In the genomic region with DNA sequence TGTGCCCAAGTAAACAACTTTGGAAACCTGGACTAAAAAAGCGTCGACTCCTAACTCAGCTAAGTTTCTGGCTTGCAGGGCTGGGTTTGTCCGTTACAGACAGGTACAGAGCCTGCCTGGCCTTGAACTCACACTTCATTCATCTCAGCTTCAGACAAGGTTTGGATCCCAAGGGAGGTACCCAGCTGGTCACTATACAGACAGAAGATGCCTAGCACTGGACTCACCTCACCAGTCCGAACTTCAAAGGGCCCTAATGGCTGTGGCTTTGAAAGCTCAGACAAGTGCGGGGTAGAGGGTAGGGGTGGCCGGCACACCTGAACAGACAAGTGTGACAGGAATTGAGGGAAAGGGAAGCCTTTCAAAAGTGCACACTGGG, we compare ENCODE assay signal across 8 mouse cellular contexts. TPM values are rescaled to one million over a fixed set of nuclear protein-coding genes. Genes with fewer than 3 reads are reported as not detected.
DNase-seq lines count a peak whose midpoint lies in the region; ATAC-seq lines count a peak whose summit lies in the region.

No protein-coding gene starts in this region.

- intact Hi-C loops in heart, postnatal 25 days (cut with DNase I), result no loop called here

- peaks cover 34% of the 10 kb centered on the region for H3K36me3 ChIP-seq in forebrain, embryonic 14.5 days (ENCODE audit: control insufficient read depth, insufficient read depth, low read length)
- H3K36me3 ChIP-seq in liver, embryonic 13.5 days, result peaks cover 30% of the 10 kb centered on the region

- no peaks in the 10 kb centered on the region for H3K27me3 ChIP-seq in forebrain, embryonic 14.5 days (replicated peaks; ENCODE audit: control insufficient read depth, insufficient read depth, low read length)
- H3K27me3 ChIP-seq in liver, embryonic 13.5 days, result peaks cover 31% of the 10 kb centered on the region

- 26% methylated on average over 6 of the region's 6 CpGs for WGBS in forebrain, embryonic 14.5 days
- WGBS in liver, embryonic 13.5 days (ENCODE audit: insufficient replicate concordance), result 45% methylated on average over 6 of the region's 6 CpGs

- H3K4me2 ChIP-seq in forebrain, embryonic 14.5 days (ENCODE audit: low read length), result peak overlapping the region; percentile 63
- peak overlapping the region; percentile 98 for H3K4me2 ChIP-seq in liver, embryonic 13.5 days

- DNase-seq in heart, adult 11 months, result peak; percentile 93
- no peak for DNase-seq in heart, postnatal 25 days (ENCODE audit: low spot score)
- peak; percentile 40 for DNase-seq in CD4-positive helper T cell, adult 2 months (ENCODE audit: low read depth, low spot score)
- no peak for DNase-seq in forebrain, embryonic 14.5 days (ENCODE audit: low spot score)
- no peak for DNase-seq in liver, embryonic 13.5 days
- DNase-seq in urinary bladder, postnatal 10 days (ENCODE audit: low spot score), result no peak
- DNase-seq in embryo, embryonic 9.5 days (ENCODE audit: extremely low spot score), result no peak
- no peak for DNase-seq in gastrocnemius, adult 18-20 months (ENCODE audit: low spot score)

- peak; percentile 14; the same call in 1 of the 2 replicates for ATAC-seq in forebrain, embryonic 14.5 days
- peak; percentile 4 for ATAC-seq in liver, embryonic 13.5 days (ENCODE audit: low read depth)

- no peak overlapping the region for H3K27ac ChIP-seq in forebrain, embryonic 14.5 days (ENCODE audit: low read depth, low read length)
- no peak overlapping the region; the same call in 1 of the 2 replicates for H3K27ac ChIP-seq in liver, embryonic 13.5 days

- no peaks in the 10 kb centered on the region for H3K9me3 ChIP-seq in forebrain, embryonic 14.5 days (replicated peaks; ENCODE audit: control insufficient read depth, low read length)
- no peaks in the 10 kb centered on the region for H3K9me3 ChIP-seq in liver, embryonic 13.5 days (replicated peaks)

- H3K9ac ChIP-seq in forebrain, embryonic 14.5 days (ENCODE audit: low read length), result peak overlapping the region; percentile 96; the same call in 1 of the 2 replicates
- H3K9ac ChIP-seq in liver, embryonic 13.5 days, result peak overlapping the region; percentile 85

- peaks cover 1% of the 10 kb centered on the region; the same call in 1 of the 2 replicates for H3K4me1 ChIP-seq in forebrain, embryonic 14.5 days (ENCODE audit: control insufficient read depth, insufficient read depth, low read length)
- peaks cover 44% of the 10 kb centered on the region for H3K4me1 ChIP-seq in liver, embryonic 13.5 days (replicated peaks)

- peak overlapping the region; percentile 77 for H3K4me3 ChIP-seq in forebrain, embryonic 14.5 days (ENCODE audit: low read depth, low read length)
- H3K4me3 ChIP-seq in liver, embryonic 13.5 days (replicated peaks), result peak overlapping the region; percentile 76

RNA-seq across cellular contexts. Expression of gene Thap3, which starts 0.3 kb away (rescaled TPM):
- 10 to 100 TPM; 11.5 TPM for total RNA-seq in heart, postnatal 25 days (2021)
- 29.7 and 30.0 TPM in 2 replicates for polyA plus RNA-seq in forebrain, embryonic 14.5 days (2014; fragmentation: Nextera tagmentation; extraction: Ambion mirVana)
- 7.8 and 8.1 TPM in 2 replicates for polyA plus RNA-seq in liver, embryonic 13.5 days (2015; fragmentation: Nextera tagmentation; extraction: Ambion mirVana)
- 10 to 100 TPM; 30.0 to 33.3 TPM for total RNA-seq in gastrocnemius, adult 18-20 months (2021)

RNA-seq across cellular contexts. Expression of gene Phf13, which starts 7.0 kb away (rescaled TPM):
- total RNA-seq in heart, postnatal 25 days (2021), result 1 to 10 TPM; 5.8 to 6.2 TPM
- polyA plus RNA-seq in forebrain, embryonic 14.5 days (2014; fragmentation: Nextera tagmentation; extraction: Ambion mirVana), result 11.8 and 14.6 TPM in 2 replicates
- 5.4 and 6.2 TPM in 2 replicates for polyA plus RNA-seq in liver, embryonic 13.5 days (2015; fragmentation: Nextera tagmentation; extraction: Ambion mirVana)
- total RNA-seq in gastrocnemius, adult 18-20 months (2021), result 1 to 10 TPM; 4.6 to 4.7 TPM

RNA-seq across cellular contexts. Expression of gene Klhl21, which starts 19.5 kb away (rescaled TPM):
- total RNA-seq in heart, postnatal 25 days (2021), result 10 to 100 TPM; 69.8 to 76.2 TPM
- 0.69 and 1.8 TPM in 2 replicates for polyA plus RNA-seq in forebrain, embryonic 14.5 days (2014; fragmentation: Nextera tagmentation; extraction: Ambion mirVana)
- 6.0 and 6.5 TPM in 2 replicates for polyA plus RNA-seq in liver, embryonic 13.5 days (2015; fragmentation: Nextera tagmentation; extraction: Ambion mirVana)
- 100 to 1,000 TPM in 1 of 2 experiments, 10 to 100 TPM in 1; 98.5 to 113 TPM for total RNA-seq in gastrocnemius, adult 18-20 months (2021)

RNA-seq across cellular contexts. Expression of gene Zbtb48, which starts 38.4 kb away (rescaled TPM):
- total RNA-seq in heart, postnatal 25 days (2021), result 1 to 10 TPM; 3.5 to 5.0 TPM
- polyA plus RNA-seq in forebrain, embryonic 14.5 days (2014; fragmentation: Nextera tagmentation; extraction: Ambion mirVana), result 17.2 and 21.6 TPM in 2 replicates
- polyA plus RNA-seq in liver, embryonic 13.5 days (2015; fragmentation: Nextera tagmentation; extraction: Ambion mirVana), result 7.2 and 9.5 TPM in 2 replicates
- 1 to 10 TPM; 2.2 to 3.1 TPM for total RNA-seq in gastrocnemius, adult 18-20 months (2021)

RNA-seq across cellular contexts. Expression of gene Tas1r1, which starts 49.3 kb away (rescaled TPM):
- under 1 TPM in 1 of 2 experiments, not detected in 1; 0.16 TPM for total RNA-seq in heart, postnatal 25 days (2021)
- 0.32 and 0.70 TPM in 2 replicates for polyA plus RNA-seq in forebrain, embryonic 14.5 days (2014; fragmentation: Nextera tagmentation; extraction: Ambion mirVana)
- 0.07 TPM in 1 of 2 replicates, not detected in the other for polyA plus RNA-seq in liver, embryonic 13.5 days (2015; fragmentation: Nextera tagmentation; extraction: Ambion mirVana)
- under 1 TPM; 0.52 to 0.91 TPM for total RNA-seq in gastrocnemius, adult 18-20 months (2021)

Comparison
In these comparisons a context has a peak if more than half of its experiments do, and no peak if none do; other contexts are left out.
1. DNase-seq: peak in heart, adult 11 months (single experiment) and CD4-positive helper T cell, adult 2 months (single experiment); none in heart, postnatal 25 days (single experiment), forebrain, embryonic 14.5 days (single experiment), liver, embryonic 13.5 days (single experiment), urinary bladder, postnatal 10 days (single experiment), embryo, embryonic 9.5 days (single experiment) and gastrocnemius, adult 18-20 months (single experiment).